Mouse (Mus musculus) B cell, adult 62 days (primary cell): ENCODE results near the gene Errfi1. TPM values are rescaled to one million over a fixed set of nuclear protein-coding genes. Genes with fewer than 3 reads are reported as not detected.

Experiments used
- total RNA-seq: library from RNA; stranded (reverse); gene quantifications from 4 replicates; pipeline ENCODE4 v1.2.4, GENCODE M21; 2023

Errfi1 gene
- 10.0 to 13.2 TPM (median 12.3 TPM) in 4 replicates for total RNA-seq

GRCm38 (mm10) chr4:150853680-150854461 lies at the start of gene Errfi1:
TSS of gene Errfi1 (plus strand) at chr4:150853919.

GRCm38 (mm10) chr4:150914290-150914733 lies 60.6 kb downstream of the Errfi1 start, which contains the start of the genes Park7 and Tnfrsf9:
TSS of gene Park7 (minus strand) at chr4:150914437.
TSS of gene Tnfrsf9 (plus strand) at chr4:150914562.

Other genes starting within 250 kb of the Errfi1 start
- gene Slc45a1, start 201.7 kb upstream of the Errfi1 start, total RNA-seq = not detected in 4 replicates
- 116 to 123 TPM (median 120 TPM) in 4 replicates for gene Park7, start 60.5 kb downstream of the Errfi1 start, total RNA-seq
- gene Tnfrsf9, start 60.6 kb downstream of the Errfi1 start, total RNA-seq = 0.36 to 0.91 TPM (median 0.60 TPM) in 4 replicates
- not detected in 4 replicates for gene Uts2, start 143.2 kb downstream of the Errfi1 start, total RNA-seq
- 2.9 to 4.1 TPM (median 4.0 TPM) in 4 replicates for gene Per3, start 190.7 kb downstream of the Errfi1 start, total RNA-seq
- gene Vamp3, start 204.0 kb downstream of the Errfi1 start, total RNA-seq = 66.0 to 84.0 TPM (median 68.5 TPM) in 4 replicates
- not detected in 4 replicates for gene Gm13090, start 235.7 kb downstream of the Errfi1 start, total RNA-seq